Mouse (Mus musculus): ENCODE measurements around the gene Tpd52l1.
A peak's percentile ranks its signal among the peaks of the same experiment; 100 is the strongest.
"Not testable (repeated sequence)": the region's sequence is repeated elsewhere in the genome, so short reads cannot be mapped to it uniquely, and the experiment has no call there.

Gene Tpd52l1

DNA sequence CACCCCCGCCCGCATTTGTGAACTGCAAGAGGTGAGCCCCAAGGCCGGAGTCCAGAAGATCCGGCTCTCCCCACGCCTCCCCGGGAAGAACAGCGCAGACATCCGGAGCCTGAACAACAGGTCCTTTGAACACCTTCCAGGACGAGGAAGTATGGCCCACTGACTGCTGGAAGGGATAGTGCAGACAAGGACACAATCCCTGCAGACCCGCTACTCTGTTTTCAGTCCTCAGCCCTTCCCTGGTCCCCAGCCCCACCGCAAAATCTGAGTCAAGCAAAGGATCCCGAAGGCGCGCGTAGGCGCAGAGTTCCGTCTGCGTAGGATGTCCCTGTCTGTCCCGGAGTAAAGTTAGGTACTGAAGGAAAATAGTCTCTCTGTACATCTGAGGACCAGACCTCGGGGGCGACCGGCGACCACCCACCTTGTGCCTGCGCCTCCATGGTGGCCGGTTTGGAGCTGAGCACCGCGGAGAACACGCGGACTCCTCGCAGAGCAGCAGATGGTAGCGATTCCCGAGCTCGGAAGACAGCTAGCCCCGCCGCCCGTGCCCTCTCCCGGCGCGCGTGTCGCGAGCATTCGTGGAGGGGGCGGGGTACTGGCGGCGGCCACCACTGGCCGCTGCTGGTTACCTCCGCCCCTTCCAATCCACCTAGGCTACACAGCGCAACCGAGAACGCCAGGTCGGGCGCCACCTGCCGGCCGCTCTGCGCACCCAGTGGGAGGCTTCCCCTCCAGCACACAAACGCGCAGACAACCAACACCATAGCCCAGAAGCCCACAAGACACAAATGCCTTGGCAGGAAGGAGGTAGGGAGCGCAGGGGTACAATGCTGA is at the start of gene Tpd52l1:
Tpd52l1 (minus strand) TSS at position 668 of the 834 bp plus-strand sequence.
- peak; percentile 52 for DNase-seq (ENCODE audit: low read depth, low spot score)

DNA sequence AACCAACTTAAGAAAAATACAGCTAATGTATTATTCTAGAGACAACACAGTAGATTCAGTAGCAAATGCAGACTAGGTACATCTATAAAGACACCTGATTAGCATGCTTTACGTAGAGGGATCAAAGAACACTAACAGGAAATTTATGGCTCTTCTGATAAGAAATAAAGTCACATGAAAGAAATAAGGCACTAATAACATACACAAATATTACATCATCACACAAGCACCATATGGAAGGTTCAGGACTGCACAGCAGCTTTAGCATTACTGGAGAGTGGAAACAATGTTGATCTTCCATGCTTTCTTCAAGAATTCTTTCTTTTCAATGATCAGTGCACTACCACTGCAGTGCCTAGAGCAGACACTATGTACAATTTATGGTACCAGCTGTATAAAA is 48.5 kb upstream of the Tpd52l1 start:
- no peak for DNase-seq (ENCODE audit: low read depth, low spot score)

DNA sequence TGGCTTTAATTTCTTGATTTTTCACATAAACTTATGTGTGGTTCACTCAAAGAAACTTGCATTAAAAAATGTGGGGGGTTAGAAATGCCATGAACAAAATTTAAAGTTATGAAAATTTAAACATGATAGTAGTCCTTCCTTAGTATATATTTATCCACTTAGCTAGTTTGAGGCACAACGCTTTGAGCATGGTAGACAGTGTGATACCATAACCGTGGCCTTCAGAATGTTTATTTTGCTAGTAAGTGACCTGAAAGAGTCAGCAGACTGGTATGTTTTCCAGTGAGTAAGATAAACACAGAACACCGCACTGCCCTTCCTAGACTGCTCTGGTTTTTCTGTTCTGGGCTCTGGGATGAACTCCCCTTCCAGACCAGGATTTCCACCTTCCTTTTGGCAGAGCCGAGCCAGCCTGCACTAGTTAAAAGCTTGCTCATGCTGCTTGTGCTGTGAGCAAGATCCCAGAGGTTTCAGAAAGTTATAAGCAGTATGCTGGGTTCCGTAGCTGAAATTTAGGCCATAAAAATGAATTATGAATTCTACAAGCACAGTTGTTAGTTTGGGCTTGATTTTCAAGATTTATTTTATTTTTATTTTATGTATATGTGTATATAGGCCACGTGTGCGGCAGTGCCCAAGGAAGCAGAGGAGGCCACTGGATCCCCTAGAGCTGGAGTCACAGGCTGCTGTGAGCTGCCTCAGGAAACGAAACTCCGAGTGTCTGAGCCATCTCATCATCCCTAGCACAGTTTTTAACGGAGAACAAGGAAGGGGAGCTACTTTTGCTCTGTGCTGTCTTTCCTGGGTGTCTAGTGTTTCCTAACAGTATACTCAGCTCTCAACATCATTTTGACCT is 21.5 kb upstream of the Tpd52l1 start:
- DNase-seq (ENCODE audit: low read depth, low spot score), result no peak

DNA sequence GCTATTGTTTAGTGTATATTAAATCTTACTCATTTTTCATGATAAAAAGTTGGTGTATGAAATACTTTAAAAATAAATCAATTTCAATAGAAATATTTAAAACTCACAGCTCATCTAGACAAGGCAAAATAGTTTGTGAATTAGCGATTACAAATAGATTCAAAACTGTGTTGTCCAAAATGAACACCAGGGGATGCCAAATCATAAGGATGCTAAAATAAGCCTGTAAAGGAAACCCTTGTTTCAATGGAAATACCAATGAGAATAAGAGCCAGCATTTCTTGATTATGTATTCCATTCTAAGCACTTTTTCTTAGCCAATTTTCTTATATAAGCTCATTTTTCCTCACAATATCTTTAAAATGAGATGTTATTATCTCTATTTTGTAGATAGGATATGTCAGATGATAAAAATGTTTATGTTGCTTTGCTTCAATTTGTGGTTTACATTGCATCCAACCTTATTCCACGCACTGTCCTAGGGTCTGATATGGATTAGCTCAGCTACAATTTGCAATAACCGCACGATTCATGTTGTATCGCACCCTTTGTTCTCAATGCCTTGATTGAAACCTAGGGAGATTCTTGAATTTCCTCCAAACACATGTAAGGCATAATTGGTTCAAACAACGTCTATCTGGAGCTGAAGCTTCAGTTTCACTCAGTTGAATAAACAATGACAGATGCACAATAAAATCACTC is 20.2 kb upstream of the Tpd52l1 start:
- DNase-seq (ENCODE audit: low read depth, low spot score), result peak; percentile 45

DNA sequence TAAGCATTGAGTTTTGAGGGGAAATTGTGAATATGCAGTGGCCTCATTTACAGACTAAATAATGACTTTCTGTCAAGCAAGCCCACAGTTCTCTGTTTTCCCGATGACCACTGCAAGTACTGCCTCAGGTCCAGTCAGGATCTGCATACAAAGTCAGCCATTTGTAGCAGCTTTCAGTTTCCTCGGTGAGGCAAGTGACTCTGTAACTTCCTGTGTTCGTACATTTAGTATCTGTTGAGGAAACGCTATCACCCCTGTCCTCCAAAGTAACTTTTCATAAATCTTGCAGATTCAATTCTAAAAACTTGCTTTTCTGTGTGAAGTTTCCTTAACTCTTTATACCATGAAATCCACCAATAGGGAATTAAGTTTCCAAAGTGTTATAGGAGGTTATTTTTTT is 19.7 kb upstream of the Tpd52l1 start:
- DNase-seq (ENCODE audit: low read depth, low spot score), result no peak

DNA sequence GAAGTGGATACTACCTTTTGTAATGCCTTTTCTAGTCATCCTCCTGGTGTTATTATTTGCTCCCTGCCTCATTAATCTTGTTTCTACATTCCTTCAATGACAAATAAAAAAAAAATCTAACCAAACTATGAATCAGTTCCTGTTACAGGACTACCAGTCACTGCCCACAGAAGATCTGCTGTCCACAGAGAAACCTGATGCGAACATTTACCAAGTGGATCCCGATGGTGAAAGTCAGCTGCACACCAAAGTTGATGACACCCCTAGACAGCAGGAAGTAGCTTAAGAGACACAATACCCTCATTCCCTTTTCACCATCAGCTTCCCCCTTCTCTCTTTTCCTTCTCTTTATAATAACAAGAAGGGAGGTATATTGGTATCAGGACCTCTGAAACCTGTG is 17.3 kb upstream of the Tpd52l1 start:
- DNase-seq (ENCODE audit: low read depth, low spot score), result no peak

DNA sequence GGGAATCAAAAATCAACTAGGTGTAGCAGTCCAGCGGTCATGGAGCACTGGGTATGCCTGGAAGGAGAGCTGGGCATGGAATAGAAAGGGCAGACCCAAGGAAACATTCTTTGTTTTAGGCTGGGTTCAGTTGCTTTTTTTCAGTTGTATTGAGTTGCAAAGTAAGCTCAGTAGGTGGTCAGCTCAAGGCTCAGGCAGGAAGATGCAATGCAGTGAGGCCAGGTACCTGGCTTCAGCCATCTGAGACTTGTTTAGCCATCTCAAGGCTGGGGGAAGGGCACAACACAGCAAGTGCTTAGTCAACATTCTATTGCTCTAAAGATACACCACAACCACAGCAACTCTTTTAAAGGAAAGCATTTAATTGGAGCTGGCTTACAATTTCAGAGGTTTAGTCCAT is 11.0 kb upstream of the Tpd52l1 start:
- no peak for DNase-seq (ENCODE audit: low read depth, low spot score)

DNA sequence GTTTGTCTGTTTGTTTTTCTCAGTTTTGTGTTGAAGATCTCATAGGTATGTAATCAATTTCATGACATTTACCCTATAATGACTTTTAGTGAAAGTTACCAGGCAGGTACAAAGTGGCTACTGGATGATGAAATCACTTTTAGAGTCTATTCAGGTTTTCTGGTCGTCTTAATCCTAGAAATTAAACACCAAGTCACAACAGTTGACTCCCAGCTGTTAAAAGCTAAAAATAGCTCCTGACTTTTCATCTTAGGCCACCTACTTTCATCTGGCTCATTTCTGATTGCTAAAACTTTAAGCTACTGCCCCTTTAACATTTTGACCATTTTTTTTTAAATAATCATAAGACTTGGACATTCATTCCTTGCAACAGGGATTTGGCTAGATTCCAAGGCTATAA is 1.3 kb upstream of the Tpd52l1 start:
- no peak for DNase-seq (ENCODE audit: low read depth, low spot score)

DNA sequence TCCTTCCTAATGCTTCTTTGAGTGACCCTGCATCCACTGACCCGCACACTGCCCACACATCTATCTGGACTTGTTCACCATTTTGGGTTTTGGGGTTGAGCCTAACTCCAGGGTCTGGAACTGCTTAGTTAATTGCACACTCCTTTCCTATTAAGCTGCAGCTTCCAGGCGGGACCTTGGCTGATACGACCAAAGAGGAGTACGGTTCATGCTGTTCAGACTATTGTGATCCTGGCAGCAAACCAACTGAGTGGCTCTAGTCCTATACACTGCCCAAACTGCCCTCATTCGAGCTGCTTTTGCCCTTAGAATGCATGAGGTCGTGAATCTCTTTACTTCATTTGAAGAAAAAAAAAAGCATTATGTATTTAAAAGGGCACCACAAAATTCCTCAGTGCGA is 1.6 kb downstream of the Tpd52l1 start:
- DNase-seq (ENCODE audit: low read depth, low spot score), result no peak

DNA sequence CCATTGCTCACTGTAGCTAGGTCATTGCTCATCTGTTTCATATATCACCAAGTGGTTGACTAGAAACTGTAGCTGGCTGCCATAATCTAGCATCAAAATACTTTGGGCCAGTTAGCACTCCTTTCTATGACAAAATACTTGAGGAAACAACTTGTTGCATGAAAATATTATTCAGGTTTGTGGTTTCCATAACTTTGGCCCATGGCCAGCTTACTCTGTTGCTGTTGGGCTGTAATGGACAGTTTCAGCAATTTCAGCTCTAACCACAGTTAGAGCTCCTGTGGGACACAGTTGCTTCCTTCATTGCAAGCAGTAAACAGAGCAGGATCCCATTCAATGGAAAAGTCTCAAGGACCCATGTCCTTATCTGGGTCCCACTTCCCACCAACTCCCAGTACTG is 4.3 kb downstream of the Tpd52l1 start:
- DNase-seq (ENCODE audit: low read depth, low spot score), result no peak

DNA sequence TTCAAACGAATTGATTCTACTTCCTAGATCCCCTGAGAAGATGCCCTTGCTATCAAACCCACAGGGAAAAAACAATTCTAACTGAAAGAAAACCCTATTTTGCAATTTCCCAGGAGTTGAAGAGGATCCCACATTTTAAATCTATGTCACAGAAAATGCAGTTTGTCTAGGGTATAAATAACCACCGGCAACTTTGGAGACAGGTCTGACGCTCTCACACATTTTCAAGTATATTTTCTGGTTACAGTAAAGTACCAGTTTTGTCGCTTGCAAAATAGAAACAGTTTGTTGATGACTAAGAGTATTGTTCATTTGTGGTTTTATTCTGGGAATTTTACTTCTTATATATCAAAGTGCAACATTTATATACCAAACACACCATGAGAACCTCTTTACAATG is 9.7 kb downstream of the Tpd52l1 start:
- DNase-seq (ENCODE audit: low read depth, low spot score), result no peak

DNA sequence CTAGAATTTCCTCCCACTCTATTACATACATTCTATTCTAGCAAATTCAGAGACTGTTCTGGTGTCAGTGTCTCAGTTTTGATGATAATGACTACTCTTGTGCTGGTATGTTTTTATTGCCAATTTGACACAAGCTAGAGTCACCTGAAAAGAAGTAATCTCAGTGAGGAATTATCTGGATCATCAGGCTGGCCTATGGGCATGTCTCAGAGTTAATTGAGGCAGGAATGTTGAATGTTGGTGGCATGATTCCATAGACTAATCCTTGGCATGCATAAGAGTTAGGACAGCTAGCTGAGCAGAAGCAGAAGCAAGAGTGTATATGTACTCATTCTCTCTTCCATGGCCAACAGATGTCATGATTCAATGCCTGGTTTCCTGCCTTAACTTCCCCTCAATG is 27.8 kb downstream of the Tpd52l1 start:
- DNase-seq (ENCODE audit: low read depth, low spot score), result no peak

DNA sequence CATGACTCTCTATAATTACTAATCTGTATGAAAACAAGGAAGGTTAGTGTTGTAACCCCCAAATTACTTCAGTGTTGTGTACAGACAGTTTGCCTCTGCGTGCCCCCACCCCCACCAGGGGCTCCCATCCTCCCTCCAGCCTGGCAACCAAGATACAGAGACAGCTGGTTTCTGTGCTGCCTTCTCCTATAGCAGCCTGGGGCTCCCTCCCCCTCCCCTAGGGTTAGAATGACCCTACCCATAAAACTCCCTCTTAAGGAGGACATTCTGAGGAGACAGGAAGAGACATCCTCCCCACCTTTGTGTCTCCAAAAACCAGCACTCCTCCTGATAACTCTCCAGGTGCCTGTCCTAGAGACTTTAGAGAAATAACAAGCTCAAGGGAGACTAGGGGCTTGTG is 52.8 kb downstream of the Tpd52l1 start:
- no peak for DNase-seq (ENCODE audit: low read depth, low spot score)

DNA sequence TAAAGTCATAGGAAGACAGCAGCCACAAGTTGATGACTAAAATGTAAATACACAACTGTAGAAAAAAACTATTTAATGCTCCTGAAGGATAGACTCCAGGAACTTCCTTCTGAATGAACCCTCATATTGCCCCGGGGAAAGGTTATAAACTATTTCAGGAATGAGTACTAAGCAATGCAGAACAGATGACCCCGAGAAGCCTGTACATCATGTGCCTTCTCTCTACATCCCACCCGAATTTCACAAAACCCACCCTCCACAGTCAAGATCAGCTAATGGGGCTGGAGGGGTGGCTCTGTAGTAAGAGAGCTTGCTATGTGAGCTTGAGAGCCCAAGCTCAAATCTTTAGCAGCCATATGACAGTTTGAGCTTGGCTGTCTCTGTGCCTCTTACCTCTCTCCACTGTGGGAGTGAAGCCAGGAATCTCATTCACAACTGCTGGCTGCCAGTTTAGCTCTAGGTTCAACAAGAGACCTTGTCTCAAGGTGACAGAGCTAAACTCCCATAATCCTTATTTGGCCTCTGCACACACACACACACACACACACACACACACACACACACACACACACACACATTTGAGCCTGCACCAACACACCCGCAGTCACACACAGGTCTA is 54.9 kb downstream of the Tpd52l1 start:
- no peak for DNase-seq (ENCODE audit: low read depth, low spot score)

DNA sequence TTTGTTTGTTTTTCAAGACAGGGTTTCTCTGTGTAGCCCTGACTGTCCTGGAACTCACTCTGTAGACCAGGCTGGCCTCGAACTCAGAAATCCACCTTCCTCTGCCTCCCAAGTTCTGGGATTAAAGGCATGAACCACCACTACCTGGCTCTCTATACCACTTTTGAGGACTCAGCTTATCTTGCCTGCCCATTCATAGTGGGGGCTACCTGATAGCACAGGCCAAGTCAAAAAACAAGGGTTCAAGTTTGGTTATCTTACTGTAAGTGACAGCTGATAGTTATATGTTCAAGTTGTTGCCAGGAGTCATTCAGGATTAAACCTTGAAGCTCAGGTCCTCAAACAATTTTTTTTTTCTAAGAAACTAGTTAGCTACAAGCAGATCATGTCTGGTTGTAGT is 57.2 kb downstream of the Tpd52l1 start:
- not testable (repeated sequence) for DNase-seq (ENCODE audit: low read depth, low spot score)

DNA sequence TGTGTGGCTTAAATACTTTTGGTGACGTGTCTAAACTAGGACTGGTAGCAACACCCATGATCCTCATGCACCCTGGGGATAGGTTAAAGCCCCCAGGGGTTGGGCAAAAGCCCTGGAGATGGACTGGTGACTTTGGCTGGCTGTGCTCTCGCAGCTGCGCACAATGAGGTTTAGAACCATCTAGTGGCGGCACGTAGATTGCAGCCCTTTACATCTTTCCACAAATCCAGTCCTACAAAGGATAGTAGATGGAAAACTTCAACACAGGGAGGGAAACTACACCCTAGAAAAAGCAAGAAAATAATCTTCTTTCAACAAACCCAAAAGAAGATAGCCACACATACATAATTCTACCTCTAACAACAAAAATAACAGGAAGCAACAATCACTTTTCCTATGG is 75.6 kb downstream of the Tpd52l1 start:
- not testable (repeated sequence) for DNase-seq (ENCODE audit: low read depth, low spot score)

DNA sequence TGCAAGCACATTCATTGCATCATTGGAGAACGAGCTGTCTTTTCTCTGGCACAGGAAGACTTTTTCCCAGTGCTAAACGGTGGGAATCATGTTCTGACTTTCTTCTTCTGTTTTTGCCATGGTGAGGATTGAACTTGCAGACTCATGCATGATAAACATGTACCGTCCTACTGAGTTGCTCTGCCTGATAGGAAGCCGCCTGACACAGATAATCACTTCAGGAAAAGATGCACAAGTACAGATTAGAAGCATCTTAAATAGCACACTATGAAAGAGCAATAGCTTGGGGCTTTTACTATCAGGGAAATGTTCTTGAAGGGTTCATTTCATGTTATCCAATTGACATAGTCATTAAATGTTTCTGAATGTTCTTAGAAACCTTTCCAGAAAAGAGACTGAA is 86.0 kb downstream of the Tpd52l1 start:
- no peak for DNase-seq (ENCODE audit: low read depth, low spot score)

DNA sequence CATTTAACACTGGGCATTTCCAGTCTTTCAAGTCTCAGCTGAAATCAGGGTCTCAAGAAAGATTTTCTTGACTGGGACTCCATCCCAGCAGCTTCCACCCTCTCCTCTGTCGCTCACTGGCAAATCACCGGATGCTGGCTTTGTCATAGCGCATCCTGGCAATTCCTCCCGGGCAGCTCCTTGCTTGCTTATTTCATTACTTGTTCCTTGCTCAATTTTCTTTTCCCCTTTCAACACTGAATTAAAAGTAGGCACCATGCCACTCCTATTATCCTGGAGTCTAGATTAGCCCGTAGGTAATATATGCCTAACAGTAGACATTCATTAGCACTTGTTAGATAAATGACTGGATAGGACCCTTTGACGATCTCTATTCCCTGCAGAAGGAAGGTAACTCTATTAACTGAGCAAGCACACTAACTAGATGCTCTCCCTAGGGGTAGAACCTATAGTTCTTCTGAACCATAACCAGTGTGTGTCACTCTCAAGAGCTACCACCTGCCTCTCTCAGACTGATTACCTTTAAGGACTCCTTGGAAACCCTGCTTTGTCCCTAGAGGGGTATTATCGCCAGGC is 90.8 kb downstream of the Tpd52l1 start:
- no peak for DNase-seq (ENCODE audit: low read depth, low spot score)

DNA sequence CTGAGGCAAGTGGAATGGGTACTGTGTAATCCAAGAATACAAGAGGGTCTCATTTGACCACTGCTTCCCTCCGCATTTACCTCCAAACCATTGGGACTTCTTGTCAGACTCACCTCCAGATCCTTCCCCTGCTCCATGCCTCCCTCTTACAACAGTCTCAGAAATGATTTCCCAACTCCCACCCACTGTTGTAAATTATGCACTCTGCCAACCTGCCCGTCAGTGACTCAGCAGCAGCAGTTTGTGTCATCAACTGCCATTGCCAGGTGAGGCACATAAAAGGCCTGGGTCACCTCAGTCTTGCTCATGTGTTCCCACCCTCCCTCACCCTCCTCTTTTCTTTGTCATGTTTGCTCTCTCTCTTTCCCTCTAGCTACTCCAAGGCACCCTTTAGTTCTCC is 91.6 kb downstream of the Tpd52l1 start:
- DNase-seq (ENCODE audit: low read depth, low spot score), result no peak

DNA sequence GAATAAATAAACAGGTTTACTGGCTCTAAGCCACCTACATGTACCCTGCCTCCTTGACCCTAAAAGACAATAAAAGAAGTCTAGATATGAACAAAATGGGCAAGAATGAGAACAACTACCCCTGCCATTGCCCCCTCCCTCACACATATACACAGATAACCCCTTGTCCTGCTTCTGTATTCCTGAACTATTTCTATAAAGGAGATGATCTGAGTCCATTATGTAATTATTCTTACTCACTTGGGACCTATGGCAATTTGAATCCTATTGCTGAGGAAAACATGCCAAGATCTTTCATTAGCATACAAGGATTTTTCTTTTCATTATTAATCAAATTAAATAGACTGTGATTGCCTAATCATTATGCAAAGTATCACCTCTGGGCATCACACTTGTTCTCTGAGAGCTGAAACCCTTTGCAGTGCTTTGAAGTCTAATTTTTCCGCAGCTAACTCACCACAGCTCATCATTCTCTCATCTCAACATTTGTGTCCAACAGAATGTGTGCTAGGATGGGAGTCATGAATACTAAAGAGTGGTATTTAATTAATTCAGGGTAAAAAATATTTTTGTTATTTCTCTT is 92.8 kb downstream of the Tpd52l1 start:
- DNase-seq (ENCODE audit: low read depth, low spot score), result no peak

DNA sequence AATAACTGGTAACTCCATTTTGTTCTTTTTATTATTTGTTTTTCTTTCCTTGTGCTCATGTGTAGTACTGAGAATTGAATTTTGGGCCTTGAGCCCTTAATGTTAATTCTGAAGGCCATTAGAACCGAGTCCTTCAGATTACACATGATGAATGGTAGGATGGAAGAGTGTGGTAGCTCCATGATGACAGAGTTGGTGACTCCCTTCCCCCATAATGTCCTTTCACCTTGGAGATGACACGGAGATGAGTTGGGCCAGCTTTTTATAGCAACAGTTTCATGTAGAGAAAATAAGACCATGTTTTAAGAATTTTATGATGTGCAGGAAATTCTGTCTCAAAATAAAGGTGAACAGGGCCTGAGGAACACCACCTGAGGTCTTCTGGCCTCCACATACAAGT is 94.7 kb downstream of the Tpd52l1 start:
- DNase-seq (ENCODE audit: low read depth, low spot score), result no peak
